Mouse (Mus musculus) layer of hippocampus, postnatal 25 days (tissue): ENCODE measurements around the gene Ctbp2. TPM values are rescaled to one million over a fixed set of nuclear protein-coding genes. Genes with fewer than 3 reads are reported as not detected.

Experiments
- DNase-seq, 2 experiments: peaks; one replicate each; pipeline ENCODE4 v3.0.0; 2022; ENCODE audit warnings: mixed read lengths in 2 of 2, low spot score in 1 of 2; ENCODE audit errors: extremely low spot score in 1 of 2
- total RNA-seq, 2 experiments: library from RNA; stranded (reverse); gene quantifications; 2 replicates each; pipeline ENCODE4 v1.2.3; 2021

The Ctbp2 gene
- total RNA-seq = 10 to 100 TPM; 44.8 to 47.5 TPM

DNA sequence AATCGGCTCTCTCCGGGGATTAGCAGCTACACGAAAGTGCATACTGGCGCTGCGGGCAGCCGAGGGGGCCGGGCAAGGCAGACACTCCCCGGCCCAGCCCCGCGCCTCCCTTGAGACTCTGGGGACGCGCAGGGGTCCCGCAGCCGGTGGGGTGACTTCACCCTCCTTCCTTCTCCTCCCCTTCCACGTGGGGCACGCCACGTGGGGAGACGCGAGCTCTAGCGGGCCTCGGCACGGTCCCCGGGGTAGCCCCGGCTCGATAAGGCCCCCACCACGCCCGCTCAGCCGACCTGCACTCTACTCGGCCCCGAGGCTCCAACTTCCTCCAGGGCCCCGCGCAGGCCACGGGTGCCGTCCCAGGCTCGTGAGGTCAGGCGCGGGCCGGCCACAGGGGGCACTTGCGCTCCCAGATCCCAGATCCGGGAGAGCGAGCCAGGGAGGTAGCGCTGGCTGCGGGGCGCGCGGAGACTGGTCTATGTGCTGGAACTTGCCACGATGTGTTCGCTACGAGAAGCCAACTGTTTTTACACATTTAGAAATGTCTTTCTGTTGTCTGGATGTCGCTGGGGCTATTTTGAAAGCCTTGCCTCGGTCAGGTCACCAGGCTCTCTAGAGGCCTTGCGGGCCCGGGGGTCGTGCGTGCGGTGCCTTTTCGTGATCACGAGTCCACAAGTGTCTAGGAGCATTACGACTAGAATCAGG lies at the start of gene Ctbp2:
TSS of gene Ctbp2 (minus strand) at position 356 of the 702 bp plus-strand sequence.
- DNase-seq = peak; percentile 45 to 54

DNA sequence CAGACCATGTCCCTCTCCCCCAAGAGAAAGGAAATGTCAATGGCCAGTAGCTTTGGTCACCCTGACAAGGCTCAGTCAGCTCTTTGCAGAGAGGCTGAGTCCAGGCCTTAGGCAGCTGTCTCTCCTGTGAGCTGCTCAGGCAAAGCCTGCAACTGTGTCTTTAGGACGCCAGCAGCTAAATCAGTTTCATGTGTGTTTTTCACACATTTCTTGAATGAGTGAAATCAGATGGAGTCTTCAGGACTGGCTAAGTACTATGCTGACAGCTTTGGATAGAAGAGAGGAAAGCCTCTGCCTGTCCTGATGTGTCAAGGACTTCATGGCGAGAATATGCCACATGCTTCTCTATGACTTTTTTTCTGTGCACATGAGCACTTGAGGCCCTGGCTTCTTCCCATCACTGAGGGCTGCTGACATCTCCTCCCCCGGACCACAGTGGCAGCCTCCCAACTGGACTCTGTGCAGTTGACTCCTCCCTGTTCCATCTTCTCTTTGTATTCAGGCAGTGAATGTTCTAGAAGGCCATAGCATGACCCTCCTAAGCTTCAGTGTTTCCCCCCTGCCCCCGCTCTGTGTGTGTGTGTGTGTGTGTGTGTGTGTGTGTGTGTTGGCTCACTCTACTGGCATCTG lies 47.4 kb upstream of the Ctbp2 start:
- DNase-seq = no peak

DNA sequence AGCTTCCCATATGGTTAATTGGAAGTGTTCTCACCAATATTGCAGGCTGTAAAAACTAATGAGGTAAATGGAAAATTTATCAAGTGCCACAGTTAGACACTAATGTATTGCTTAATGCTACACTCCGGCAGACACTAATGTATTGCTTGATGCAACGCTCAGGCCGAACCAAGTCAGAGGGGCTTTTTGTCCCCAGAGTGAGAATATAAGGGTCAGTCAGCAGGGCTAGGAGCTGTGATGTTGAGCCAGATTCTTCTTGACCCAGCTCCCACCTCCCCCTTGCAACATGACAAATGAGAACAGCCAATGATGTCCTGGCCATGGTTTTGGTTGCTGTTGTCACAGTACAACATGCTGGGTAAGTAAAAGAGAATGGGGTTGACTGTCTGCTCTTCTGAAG lies 44.8 kb upstream of the Ctbp2 start:
- DNase-seq = no peak

DNA sequence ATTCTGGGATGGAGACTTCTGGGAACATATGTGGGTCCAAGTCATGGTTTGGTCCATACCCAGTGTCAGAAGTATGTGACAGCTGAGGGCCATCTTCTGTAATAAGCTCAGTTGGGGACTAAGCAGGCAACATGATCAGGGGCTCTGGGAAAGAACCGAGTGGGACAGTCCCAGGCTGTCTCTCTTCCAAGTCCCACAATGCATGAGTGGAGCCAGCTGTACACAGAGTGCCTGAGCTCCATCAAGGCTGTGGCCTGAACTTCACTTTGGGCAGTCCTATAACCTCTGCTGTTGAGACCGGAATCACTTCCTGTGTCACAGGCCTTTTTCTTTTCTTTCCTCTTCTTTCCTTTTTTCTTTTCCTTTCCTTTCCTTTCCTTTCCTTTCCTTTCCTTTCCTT lies 43.7 kb upstream of the Ctbp2 start:
- no peak for DNase-seq

DNA sequence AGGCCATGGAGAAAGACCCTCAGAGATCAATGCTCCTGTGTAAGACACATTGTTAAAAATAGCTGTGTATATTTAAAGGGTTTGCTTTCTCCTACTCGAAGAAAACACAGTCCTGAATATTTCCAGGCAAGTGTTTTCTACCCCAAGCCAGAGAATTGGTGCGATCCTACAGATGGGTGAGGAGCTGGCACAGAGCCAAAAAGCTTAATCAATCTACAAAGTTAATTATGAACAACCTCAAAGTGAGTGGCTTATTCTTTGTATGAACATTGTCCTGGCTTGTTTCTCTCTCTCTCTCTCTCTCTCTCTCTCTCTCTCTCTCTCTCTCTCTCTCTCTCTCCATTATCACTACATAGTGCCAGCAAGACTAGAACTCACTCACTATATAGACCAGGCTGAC lies 40.6 kb upstream of the Ctbp2 start:
- DNase-seq = no peak

DNA sequence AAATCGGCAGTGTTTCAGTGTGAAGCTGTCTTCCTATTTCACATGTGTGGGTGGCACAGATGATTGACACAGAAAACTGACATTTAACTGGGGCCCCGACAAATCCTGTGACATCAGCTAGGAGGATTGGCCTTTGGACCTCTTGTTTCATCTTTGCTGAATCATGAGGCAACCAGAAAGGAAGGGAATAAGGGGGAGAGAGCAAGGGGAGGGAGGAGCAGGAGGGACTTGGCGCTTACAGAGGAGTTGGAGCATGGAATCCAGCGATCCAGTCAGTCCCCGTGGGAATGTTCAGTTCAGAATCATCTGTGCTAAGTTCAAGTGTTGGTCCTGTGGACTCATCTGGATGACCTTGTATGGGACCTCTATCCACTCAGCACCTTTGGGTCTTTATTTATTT lies 38.9 kb upstream of the Ctbp2 start:
- no peak for DNase-seq

DNA sequence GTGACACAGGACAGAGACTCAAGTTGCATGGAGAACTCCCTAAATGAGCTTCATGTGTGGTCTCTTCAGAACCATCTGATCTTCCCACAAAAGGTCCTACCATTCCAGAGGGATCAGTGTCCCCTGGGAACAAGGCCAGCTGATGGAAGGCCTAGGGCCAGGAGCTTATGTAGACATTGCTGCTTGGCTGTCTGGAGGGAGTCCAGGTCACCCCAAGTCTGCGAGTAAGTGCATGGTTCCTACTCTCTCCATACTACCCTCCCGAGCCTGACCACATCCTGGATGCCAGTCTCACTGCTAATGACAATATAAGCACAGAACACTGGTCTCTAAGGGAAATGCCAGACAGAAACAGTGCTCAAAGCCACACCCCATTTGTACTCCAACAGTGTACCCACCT lies 38.0 kb upstream of the Ctbp2 start:
- no peak for DNase-seq

DNA sequence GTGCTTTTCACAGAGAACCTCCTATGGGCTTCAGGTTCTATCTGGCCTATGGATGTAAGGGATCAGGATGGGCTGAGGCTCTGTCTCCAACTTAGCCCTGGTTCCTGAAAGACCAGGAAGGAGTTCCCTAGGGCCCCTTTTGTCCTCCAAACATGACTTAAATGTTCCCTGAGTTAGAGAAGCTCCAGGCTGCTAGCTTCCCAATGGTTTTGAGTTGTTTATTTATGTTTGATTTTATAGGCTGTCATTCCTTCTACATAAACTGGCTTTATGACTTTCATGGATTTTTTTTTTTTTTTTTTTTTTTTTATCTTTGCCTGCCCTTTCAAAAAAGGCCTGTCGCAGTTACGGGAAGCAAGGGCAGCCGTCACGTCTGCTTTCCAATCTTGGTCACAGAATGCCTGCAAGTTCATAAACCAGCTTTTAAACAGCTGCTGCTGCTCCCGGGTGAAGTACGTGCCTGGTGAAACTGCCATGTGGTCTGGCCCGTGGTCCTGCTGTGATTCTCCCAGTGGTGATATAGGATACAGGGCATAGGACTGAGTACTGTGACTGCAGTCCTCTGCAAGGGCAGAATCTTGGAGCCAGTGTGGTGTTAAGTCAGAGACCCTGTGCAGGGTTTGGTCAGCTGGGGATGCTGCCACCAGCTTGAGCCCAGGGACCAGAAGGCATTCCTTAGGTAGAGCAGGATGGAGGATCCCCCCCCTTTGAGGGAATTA lies 37.4 kb upstream of the Ctbp2 start:
- no peak for DNase-seq

DNA sequence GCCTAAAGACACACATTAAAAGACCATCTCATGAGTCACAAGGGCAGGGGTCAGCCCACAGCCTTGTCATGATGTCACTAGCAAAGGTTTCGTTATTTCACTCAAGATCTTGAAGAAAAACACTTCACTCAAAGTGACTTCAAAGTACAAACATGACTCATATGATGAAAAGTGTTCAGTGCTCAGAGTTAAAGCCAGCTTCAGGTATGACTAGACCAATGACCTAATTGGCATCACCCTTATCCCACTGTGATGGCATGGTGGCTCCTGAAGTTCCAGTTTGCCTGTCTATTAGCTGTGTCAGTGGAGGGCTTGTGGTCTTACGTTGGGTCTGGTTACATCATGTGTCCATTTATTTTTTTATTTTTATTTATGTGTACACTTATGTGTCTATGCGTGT lies 35.4 kb upstream of the Ctbp2 start:
- no peak for DNase-seq

DNA sequence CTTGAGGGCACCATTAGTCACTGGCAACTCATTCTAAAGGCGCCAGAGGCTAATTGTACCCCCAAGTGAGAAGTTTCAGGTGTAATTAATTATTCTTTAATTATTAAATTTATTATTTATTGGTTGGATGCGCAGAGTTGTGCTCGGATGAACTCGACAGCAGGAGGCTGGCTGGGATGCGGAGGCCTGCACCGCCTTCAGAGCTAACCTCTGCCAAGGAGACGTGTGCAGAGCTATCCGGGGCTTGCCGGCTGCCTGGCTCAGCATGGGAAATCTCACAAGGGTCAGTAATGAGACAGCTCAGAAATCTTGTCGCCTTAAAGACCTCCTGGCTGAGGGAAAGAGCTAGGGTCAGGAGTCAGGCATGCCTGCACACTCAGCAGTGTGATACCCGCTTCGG lies 31.5 kb upstream of the Ctbp2 start:
- no peak for DNase-seq

DNA sequence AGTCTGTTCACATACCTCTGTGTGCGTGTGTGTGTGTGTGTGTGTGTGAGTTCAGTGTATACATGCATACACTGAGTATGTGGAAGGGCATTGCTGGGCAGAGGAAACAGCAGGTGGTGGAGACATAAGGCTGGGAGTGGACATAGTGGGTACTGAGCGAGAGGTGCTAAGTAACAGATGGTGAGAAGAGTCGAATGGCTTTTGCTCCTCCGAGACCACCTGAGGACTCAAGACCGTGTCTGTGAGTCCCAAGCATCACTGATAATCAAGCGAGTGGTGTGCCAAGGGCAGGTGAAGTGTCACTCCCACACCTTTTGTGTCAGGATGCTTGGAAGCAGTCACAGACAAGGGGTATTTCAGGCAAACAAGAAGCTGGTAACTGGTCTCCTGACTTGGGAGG lies 30.7 kb upstream of the Ctbp2 start:
- DNase-seq = no peak

DNA sequence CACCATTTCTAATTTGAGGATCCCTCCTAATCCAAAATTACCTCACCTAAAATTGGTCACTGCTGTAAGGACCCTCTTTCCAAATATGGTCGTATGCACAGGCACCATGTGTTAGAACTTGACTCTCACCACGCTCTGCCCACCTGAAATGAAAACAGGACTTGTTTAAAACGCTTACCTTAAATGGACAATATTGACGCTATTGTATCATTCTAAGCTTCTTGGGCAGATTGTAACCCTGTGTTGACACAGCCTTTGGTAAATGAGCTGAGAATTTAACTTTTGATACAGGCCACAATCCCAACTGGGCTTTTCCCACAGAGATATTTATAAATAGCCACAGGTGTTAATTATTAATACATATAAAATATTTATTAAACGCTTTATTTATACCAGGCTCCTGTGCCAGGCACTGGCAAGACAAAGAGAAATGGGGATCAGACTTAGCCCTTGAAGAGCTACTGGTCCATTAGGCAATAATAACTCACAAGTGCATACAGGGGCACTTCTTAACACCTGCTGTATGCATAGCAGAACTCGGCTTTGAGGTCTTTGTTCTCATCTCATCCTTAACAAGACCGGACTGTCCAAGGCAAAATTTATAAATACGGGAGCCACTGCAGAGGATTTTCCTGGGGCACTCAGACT lies 15.7 kb upstream of the Ctbp2 start:
- no peak for DNase-seq

DNA sequence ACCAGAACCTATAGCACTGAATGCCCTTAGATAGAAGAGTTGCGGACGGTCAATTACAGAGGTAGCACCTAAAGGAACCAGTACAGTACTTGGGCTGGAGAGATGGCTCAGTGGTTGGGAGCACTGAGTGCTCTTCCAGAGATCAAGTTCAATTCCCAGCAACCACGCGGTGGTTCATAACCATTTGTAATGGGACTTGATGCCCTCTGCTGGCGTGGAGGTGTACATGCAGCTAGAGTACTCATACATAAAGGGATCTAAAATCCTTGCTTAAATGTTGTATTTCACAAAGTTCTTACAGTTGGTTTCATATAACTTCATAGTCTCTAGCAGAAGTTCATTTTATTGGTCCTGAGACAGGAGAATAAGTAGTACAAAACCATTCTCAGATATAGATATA lies 9.4 kb upstream of the Ctbp2 start:
- no peak for DNase-seq

DNA sequence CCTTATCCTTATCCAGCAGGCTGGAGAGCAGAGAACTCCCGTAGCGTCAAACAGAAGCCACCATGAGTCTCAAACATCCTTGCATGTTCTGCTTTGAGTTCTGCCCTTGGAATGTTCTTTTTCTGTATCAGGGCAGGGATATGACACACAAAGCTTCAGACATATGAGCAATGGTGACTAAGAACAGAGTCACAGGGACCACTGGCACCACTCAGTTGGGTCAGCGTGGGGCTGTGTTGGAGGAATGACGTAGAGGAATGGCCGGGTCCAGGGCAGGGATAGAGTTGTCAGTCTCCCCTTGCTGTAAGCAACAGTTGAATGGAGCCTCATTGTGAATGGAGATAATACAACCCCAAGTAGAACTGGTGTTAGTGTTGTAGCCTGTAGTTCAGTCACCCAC lies 8.5 kb upstream of the Ctbp2 start:
- no peak for DNase-seq

DNA sequence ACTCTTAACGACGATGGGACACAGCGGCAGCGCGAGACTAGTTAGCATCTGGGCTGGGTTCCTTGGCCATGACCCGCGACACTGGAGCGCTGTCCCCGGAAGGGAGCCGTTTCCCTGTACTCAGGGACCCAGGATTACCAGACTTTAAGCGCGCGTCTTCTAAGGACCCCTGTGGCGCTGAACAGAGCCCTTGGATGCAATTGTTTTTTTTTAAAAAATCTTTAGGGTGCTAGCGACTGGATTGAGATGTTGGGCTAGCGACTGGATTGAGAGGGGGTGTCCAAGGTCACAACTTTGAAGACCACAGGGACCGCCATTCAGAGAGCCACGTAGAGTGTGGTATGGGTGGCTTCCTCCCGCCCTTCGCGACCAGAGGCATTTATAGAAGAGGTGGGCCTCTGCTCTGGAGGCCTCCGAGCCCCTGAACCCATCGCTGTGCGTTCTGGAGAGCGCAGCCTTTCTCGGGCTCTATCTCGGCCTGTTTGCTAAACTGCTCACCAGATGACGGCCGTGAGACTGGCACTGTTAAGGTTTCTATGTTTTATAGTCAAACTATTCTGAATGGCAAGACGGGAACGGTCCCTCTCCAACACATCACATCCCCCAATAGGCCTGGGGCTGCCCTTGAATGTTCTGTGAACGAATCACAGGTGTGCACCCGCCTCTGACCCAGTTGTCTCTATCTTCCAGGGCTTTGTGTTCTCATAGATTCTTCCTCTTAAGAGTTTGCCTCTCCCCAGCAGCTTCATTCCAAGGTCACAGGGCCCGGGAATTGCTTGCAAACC lies 739 bp upstream of the Ctbp2 start:
- DNase-seq = no peak

DNA sequence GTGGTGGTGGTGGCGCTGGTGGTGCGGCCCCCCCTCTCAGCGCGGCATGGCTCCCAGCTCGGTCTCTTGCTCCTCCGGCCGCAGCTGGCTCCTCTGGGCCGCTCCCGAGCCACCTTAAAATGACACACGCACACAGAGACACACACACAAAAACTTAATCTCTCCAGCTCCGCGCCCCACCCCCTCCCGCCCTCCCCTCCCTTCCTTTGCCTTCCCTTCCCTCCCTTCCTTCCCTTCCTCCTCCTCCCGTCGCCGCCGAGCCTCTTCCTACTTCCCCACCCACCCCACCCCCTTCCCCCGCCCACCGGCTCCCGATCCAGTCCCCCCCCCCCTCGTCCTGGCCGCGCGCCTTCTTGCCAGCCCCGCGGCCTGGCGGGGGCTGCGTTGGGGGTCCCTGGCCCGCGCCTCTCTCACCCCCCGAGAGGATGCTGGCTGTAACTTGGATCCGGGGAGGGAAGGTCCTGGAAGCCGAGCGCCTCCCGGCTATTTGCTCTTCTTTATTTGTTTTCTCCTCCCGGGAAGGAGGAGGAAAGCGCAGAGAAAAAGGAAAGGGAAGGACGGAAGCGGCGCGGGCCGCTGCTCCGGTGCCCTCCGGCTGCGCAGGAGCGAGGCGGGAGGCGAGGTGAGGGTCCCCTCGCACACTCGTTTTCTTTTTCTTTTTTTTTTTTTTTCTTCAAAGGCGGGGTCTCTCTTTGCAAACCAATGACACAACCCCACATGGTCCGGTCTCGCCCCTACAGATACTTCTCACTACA lies 733 bp downstream of the Ctbp2 start, which contains the start of gene Fgfr2:
TSS of gene Fgfr2 (minus strand) at position 107 of the 755 bp plus-strand sequence.
- peak in 1 of 2 experiments; percentile 46 for DNase-seq

DNA sequence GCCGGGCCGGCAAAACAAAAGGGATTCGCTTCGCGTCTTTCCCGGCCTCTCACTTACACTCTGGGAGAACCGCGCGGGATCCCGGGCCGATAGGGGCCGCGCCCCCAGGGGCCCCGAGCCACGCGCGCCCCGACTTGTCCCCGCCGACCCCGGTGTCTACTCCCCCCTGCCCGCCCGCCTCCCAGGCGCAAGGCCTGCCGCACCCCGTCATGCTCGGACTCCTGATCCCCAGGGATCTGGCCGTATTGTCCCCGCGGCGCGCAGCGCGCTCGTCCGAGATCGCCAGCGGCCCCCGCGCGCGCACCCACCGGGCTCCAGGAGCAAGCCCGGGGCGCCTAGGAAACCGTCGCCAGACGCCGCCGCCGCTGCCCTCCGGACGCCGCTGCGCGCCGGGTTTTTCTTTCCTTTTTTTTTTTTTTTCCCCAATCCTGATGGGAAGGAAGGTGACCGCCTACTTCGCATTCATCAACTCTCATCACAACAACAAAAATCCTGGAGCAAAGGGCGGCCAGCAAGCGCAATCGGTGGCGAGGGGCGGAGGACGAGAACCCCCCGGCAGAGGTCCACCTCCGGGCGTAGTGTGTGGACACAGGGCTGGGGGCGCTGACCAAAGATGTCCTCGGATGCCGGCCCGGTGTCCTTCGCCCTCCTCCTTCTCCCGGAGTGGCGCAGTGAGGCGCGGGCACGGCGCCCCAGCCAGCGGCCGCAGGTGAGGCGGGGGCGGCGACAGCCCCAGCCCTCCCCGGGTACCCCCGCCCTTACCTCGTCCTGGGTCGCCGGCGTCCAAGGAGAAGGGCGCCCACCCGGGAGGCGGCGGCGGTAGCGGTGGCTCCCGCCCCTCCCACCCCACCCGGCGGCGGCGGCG lies 1.5 kb downstream of the Ctbp2 start:
- DNase-seq = peak; percentile 25 to 49

DNA sequence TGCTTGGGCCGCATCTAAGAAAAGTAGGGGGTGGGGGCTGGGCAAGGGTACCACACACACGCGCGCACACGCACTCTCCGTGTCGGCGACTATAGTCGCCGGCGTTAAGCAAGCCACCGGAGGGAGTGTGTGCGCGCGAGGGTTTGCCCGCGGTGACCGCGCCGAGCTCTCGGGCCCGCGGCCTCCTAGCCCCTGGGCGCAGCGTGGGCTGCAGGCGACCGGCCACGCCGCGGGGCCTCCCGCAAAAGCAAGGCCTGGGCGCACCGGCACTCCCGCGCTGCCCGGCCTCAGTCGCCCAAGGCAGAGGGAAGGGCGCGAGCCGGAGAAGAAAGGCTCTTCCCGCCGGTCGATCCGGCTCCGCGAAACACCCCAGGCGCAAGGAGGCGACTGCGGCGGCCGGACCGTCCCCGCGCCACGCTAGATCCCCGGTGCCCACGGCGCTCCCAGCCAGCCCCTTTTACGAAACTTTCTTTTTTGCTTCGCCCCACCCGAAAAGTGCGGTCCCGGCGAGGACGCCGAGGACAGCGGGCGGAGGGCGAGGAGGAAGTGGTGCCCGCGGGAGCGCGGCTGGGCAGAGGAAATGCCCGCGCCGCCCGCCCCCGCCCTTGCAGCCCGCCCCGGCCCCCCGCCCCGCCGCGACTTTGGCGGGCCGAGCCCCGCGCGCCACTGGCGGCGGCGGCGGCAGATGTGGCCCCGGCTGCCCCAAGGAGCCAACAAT lies 2.3 kb downstream of the Ctbp2 start:
- DNase-seq = peak in 1 of 2 experiments; percentile 25
